Mouse (Mus musculus): ENCODE measurements around the gene Nr1d1. TPM values are rescaled to one million over a fixed set of nuclear protein-coding genes. Genes with fewer than 3 reads are reported as not detected.

Gene Nr1d1
- total RNA-seq, 2 experiments from 2014 or later, result 56.3 to 152 TPM

DNA sequence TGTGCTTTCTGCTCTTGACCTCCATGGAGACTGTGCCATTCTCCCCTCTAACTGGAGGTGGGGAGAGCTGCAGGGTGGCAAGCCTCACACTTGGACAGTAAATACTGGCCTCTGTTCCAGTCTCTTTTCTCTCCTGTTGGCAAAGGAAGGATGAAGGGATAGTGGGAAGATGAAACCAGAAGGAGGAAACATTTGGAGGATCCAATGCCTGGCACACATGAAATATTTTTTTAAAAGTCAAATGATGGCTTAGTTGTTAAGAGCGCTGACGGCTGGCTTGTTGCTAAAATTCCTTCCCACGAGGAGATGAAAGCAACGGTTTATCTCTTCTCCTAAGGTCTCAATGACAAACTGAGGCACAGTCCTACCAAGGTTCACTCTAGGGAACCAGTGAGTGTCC is 40.0 kb downstream of the Nr1d1 start:
- no peak overlapping the region for H3K4me3 ChIP-seq
- peak; percentile 7 for DNase-seq
- no peak for TF ChIP-seq CTCF (IDR thresholded peaks at IDR 0.05)
- intact Hi-C loops (cut with DNase I), result no loop called here
- no peak overlapping the region for H3K27ac ChIP-seq

DNA sequence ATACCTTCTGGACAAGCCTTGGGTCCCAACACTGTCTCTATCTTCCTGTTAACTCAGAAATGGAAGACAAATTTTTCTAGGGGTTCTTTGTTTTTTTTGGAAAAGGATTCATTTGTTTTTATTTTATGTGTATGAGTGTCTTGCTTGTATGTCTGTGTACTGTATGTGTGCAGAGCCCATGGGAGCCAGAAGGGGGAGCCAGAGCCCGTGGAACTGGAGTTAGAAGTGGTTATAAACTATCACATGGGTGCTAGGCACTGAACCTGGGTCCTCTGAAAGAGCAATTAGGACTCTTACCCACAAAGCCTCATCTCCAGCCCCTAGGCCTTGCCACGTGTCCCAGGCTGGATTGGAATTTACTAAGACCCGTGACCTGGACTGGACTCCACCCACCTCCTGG is 41.1 kb downstream of the Nr1d1 start:
- Histone ChIP-seq H3K4me3 (no peak overlapping the region), H3K27ac (no peak overlapping the region)
- TF ChIP-seq CTCF (IDR thresholded peaks at IDR 0.05), result peak; percentile 45
- DNase-seq, result peak; percentile 15
- intact Hi-C loops (cut with DNase I), result no loop called here

DNA sequence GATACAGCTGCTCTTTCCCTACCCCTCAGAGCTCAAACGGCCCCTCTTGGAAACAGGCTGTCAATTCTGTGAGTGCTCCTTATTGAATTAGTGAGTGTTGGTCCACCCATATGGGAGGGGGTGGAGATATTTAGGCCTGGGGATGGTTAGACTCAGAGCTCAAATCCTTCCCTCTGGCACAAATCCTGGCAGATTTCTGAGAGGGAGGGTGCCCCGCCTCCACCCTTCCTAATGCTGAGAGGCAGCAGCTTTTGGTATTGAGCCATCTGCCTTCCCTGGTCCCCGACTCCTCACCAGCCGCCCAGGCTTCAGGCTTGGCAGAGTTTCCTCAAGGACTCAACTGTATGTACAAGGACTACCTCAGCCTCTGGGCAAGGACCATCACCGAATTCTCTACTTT is 44.0 kb downstream of the Nr1d1 start:
- Histone ChIP-seq H3K4me3 (no peak overlapping the region), H3K27ac (peak overlapping the region; percentile 32; the same call in 1 of the 2 replicates)
- DNase-seq, result peak; percentile 25
- no peak for TF ChIP-seq CTCF (IDR thresholded peaks at IDR 0.05)
- intact Hi-C loops (cut with DNase I), result no loop called here

DNA sequence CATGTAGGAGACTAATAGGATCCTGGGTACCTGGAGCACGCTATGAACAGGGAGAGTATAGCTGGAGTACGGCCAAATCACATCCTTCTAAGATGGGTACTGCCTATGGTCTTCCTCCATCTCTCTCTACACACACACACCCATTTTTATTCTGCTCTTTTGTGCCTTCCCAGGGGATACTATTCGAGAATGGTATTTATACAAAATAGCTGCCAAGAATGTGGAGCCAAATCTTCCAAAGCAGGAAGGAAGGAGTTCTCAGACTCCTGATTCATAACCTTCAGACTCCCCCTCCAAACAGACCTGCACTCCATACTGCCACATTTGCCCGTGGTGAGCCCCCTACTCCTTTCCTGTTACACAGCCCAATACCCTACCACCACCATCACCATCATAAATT is 44.4 kb downstream of the Nr1d1 start:
- Histone ChIP-seq H3K27ac (peak overlapping the region; percentile 32; the same call in 1 of the 2 replicates), H3K4me3 (no peak overlapping the region)
- TF ChIP-seq CTCF (IDR thresholded peaks at IDR 0.05), result no peak
- DNase-seq, result no peak
- intact Hi-C loops (cut with DNase I), result no loop called here

DNA sequence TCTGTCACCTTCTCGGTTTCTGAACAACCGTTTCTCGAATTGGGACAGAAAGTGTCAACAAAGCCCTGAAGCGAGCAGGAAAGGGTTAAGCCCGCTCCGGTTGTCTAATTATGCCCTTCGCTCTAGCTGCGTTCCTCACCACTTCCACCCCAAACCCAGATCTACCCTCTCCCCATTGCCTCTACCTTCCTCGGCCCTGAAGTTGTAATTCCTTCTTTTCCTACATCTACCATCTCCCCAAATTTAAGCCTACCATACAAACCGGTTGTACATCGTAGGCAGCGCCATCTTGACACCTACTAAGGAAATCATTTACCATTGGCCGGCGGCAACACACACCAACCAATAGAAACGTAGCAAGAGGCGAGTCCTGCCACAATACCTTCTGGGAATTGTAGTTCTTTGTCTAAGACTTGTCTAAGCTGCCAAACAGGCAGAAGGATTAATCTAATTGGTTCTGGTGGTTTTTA is 46.0 kb downstream of the Nr1d1 start, which contains the start of gene Med24:
Gene Med24 (minus strand): TSS at position 317 of the 470 bp plus-strand sequence.
- TF ChIP-seq CTCF (IDR thresholded peaks at IDR 0.05), result no peak
- peak within 1 kb of the TSS; percentile 90 for H3K4me3 ChIP-seq
- peak; percentile 87 for DNase-seq
- peak within 1 kb of the TSS; percentile 88 for H3K27ac ChIP-seq
- intact Hi-C loops (cut with DNase I), result no loop called here

DNA sequence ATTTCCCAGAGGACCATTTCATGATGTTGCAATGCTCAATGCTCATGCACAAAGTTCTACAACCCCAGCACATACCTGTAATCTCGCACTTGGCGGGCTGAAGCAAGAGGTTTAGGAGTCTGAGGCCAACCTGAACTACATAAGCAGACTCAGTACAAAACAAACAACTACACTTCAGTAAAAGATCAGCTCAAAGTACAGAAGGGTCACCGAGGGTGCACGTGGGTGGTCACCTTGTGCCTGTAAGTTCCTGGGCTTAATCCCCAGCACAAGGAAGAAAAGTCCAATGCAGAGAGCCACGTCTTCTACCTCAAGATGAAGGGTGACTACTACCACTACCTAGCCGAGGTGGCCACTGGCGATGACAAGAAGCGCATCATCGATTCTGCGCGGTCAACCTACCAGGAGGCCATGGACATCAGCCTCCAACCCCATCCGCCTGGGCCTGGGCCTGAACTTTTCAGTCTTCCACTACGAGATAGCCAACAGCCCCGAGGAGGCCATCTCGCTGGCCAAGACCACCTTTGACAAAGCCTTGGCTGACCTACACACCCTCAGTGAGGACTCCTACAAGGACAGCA is 49.1 kb downstream of the Nr1d1 start:
- no peak for TF ChIP-seq CTCF (IDR thresholded peaks at IDR 0.05)
- Histone ChIP-seq H3K4me3 (no peak overlapping the region), H3K27ac (no peak overlapping the region)
- DNase-seq, result peak; percentile 10
- intact Hi-C loops (cut with DNase I), result no loop called here

DNA sequence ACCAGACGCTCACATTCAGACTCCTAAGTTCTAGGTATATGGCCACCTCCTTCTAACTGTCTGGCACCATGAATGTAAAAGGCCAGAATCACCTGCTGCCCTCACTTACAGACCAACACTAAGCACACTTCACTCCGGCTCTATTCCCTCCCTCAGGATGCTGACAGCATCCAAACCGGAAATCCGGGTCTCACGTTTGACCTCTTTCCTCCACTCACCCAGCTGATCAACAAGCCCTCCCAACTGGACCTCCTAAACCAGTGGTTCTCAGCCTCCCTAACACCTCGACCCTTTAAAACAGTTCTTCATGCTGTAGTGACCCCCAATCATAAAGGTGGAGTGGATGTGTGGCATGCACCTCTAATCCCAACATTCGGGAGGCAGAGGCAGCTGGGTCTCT is 52.0 kb downstream of the Nr1d1 start:
- TF ChIP-seq CTCF (IDR thresholded peaks at IDR 0.05), result no peak
- peak; percentile 7 for DNase-seq
- H3K4me3 ChIP-seq, result no peak overlapping the region
- intact Hi-C loops (cut with DNase I), result no loop called here
- peak overlapping the region; percentile 58 for H3K27ac ChIP-seq

DNA sequence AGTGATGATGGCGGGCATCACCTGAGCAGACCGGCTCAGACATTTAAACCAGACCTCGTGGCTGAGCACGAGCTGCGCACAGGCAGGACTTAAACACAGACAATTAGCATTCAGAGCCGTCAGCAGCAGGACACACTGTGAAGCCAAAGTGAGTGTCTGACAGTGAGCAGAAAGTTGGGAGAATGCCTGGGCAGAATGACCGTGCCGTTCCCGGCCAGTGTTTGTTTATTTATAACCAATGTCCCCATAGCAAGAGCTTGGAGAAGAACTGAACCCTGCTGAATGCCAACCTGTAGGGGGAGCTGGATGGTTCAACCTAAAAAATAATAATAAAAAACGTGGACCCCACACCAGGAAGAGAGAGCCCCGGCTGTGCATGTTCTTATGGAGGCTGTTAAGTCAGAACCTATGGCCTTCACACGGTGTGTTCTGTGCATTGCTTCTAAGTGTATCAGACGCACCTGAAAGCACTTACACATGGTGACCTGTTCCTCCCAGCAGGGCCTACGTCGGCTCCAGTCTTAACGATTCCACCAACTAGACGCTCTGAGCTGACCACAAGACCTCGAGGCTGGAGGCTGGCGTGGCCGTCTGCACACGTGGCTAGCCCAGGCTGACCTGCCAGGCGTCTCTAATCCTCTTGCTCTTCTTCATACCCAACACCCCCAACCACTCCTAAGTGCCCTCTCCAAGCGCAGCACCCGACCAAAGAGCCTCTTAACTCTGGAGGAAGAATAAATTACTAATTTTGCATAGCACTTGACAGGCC is 53.5 kb downstream of the Nr1d1 start:
- Histone ChIP-seq H3K4me3 (peak overlapping the region; percentile 14), H3K27ac (peak overlapping the region; percentile 95)
- intact Hi-C loops (cut with DNase I), result loop anchor here (1.0 kb wide), 1 partner anchor 52 kb away; no protein-coding TSS in a partner anchor
- peak; percentile 90 for DNase-seq
- peak; percentile 75 for TF ChIP-seq CTCF (IDR thresholded peaks at IDR 0.05)

DNA sequence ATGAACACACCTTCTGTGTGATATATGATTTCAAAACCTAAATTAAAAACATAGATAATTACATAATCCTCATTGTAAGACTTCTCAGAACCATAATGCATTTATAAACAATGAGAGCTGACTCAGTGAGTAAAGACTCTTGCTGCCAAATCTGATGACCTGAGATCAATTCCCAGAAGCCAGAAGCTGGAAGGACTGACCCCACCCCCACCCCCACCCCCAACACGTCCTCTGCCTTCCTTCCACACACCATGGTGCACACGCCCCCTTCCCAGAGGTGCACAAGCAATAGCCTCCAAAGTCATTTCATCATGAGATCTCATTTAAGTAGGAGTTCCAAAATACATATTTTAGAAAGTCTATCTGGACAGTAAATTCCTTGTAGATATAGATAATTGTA is 54.4 kb downstream of the Nr1d1 start:
- TF ChIP-seq CTCF (IDR thresholded peaks at IDR 0.05), result no peak
- intact Hi-C loops (cut with DNase I), result loop anchor here (1.0 kb wide), 1 partner anchor 53 kb away; no protein-coding TSS in a partner anchor
- Histone ChIP-seq H3K27ac (peak overlapping the region; percentile 95), H3K4me3 (no peak overlapping the region)
- DNase-seq, result peak; percentile 15

Other genes starting within 250 kb of the Nr1d1 start
- gene Ikzf3, start 229.3 kb downstream of the Nr1d1 start, total RNA-seq (2021), result under 1 TPM in 1 of 2 experiments, not detected in 1; 0.22 TPM
- gene Zpbp2, start 224.2 kb downstream of the Nr1d1 start, total RNA-seq (2021), result not detected
- 10 to 100 TPM; 24.5 to 25.7 TPM for gene Ormdl3, start 188.0 kb downstream of the Nr1d1 start, total RNA-seq (2021)
- gene Lrrc3c, start 177.0 kb downstream of the Nr1d1 start, total RNA-seq (2021), result not detected
- 1 to 10 TPM; 4.6 to 5.6 TPM for gene Gm12355, start 149.7 kb downstream of the Nr1d1 start, total RNA-seq (2021)
- gene Gsdma3, start 149.0 kb downstream of the Nr1d1 start, total RNA-seq (2021), result 10 to 100 TPM; 17.7 to 28.8 TPM
- gene Gsdma2, start 128.6 kb downstream of the Nr1d1 start, total RNA-seq (2021), result 1 to 10 TPM; 1.1 to 1.7 TPM
- gene Gsdma, start 111.0 kb downstream of the Nr1d1 start, total RNA-seq (2021), result under 1 TPM; 0.33 to 0.69 TPM
- gene Psmd3, start 92.8 kb downstream of the Nr1d1 start, total RNA-seq (2021), result 100 to 1,000 TPM; 101 to 106 TPM
- not detected for gene Csf3, start 74.1 kb downstream of the Nr1d1 start, total RNA-seq (2021)
- 10 to 100 TPM; 52.0 to 58.4 TPM for gene Med24, start 45.9 kb downstream of the Nr1d1 start, total RNA-seq (2021)
- gene Thra, start 34.7 kb downstream of the Nr1d1 start, total RNA-seq (2021), result 10 to 100 TPM; 78.8 to 96.8 TPM
- 10 to 100 TPM; 51.8 to 69.4 TPM for gene Msl1, start 20.2 kb upstream of the Nr1d1 start, total RNA-seq (2021)
- 10 to 100 TPM; 17.4 to 21.9 TPM for gene Casc3, start 29.6 kb upstream of the Nr1d1 start, total RNA-seq (2021)
- gene Rapgefl1, start 61.5 kb upstream of the Nr1d1 start, total RNA-seq (2021), result under 1 TPM; 0.22 to 0.26 TPM
- 1 to 10 TPM; 6.1 to 6.6 TPM for gene Wipf2, start 88.3 kb upstream of the Nr1d1 start, total RNA-seq (2021)
- under 1 TPM in 1 of 2 experiments, not detected in 1; 0.11 TPM for gene Cdc6, start 132.5 kb upstream of the Nr1d1 start, total RNA-seq (2021)
- 10 to 100 TPM; 10.2 to 12.4 TPM for gene Rara, start 152.5 kb upstream of the Nr1d1 start, total RNA-seq (2021)
- not detected for gene Gjd3, start 207.7 kb upstream of the Nr1d1 start, total RNA-seq (2021)
- gene Top2a, start 248.9 kb upstream of the Nr1d1 start, total RNA-seq (2021), result under 1 TPM; 0.11 to 0.18 TPM